Mouse (Mus musculus): ENCODE measurements at regions not wholly inside any gene's neighbourhood (a gene's known extent, or its start where the extent isn't known, plus 50 kb on each side); places are given as distances from the start of the nearest gene placed in this dataset.

GRCm38 (mm10) chr12:25771856-25772255 lies 643.2 kb downstream of the Rnf144a start:
- no peak for DNase-seq

- no peak for DNase-seq
Observed at GRCm38 (mm10) chr12:25768644-25769043, 646.4 kb downstream of the Rnf144a start.

GRCm38 (mm10) chr12:25763061-25763460 lies 652.0 kb downstream of the Rnf144a start:
- DNase-seq = no peak

DNA sequence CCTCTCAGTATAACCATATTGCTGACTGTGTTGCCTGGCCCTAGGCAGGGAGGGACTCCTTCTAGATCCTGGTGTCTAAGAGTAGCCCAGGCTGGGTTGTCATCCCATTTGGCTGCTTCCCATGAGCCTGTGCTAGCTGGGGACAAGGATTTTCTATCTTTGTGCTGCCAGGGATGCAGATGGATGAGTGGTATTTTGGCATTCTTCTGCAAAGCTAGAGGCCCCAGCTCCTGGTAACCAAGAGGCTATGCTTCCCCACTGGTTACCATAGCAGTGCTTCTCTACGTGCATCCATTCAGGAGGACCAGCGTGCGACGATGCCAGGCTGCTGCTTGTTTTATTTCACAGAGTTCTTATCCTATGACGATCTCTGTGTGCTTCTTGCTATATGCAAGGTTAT lies 658.0 kb downstream of the Rnf144a start:
- DNase-seq = no peak

- no peak for DNase-seq
Observed at GRCm38 (mm10) chr12:25733801-25734200, 636.9 kb upstream of the Id2 start.

GRCm38 (mm10) chr12:25725774-25726173 lies 628.8 kb upstream of the Id2 start:
- DNase-seq = no peak

DNA sequence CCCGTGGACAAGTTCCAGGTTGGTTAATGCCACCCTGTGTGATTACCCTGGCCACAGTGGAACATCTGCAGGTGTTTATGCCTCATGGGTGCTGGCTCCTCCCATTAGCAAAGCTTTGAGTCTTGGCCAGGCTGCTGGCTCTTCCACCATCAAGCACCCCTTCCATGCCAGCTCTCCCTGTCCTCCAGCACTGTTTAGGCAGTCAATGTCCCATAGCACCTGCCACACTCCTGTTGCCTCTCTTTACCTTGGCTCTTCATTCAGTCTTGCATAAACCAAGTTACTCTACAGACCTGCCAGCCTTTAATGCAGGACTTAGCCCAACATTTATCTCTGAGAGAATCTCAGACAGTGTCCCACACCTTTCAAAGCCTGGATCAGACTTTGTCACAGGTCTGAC lies 614.2 kb upstream of the Id2 start:
- DNase-seq = no peak

GRCm38 (mm10) chr12:25703023-25703400 lies 606.1 kb upstream of the Id2 start:
- DNase-seq = no peak

GRCm38 (mm10) chr12:25702176-25703022 lies 605.5 kb upstream of the Id2 start:
- DNase-seq = no peak

- DNase-seq = no peak
Observed at GRCm38 (mm10) chr12:25687063-25687462, 590.1 kb upstream of the Id2 start.

DNA sequence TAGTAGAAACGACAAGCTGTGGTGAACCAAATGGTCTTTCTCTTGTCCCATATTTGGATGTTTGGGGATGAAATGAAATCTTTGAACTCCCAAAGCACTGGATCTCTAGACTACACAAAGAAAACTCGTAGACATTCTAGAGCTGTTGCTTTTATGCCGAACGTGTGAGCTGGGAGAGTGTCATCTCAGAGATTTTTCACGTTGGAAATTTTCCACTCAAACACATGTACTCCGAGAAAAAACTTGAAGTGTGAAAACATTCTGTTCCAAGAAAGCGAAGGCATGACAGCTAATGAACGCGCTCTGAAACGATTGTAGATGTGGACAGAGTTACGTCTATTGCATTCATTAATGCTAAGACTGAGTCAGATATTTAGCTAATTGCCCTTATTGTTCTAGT lies 579.7 kb upstream of the Id2 start:
- no peak for DNase-seq

GRCm38 (mm10) chr12:25668336-25668735 lies 571.4 kb upstream of the Id2 start:
- DNase-seq = no peak

- no peak for DNase-seq
Observed at GRCm38 (mm10) chr12:25654456-25654855, 557.5 kb upstream of the Id2 start.

DNA sequence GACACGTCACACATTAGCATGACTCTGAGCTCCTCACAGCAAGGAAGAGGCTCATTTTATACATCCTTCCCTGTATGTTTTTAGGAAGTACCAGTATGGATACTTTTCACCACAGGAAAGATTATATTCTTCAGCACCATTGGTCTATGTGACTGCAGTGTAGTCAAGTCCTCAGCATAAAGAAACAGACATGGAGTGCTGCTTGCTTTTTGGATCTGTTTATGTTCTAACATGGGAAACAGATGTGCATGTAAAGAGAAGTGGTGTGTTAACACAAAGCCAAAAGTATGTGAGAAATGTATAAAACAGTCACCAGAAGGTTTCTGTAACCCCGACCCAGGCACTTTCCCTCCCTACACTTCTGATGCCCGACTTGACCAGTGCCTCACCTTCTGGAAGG lies 553.3 kb upstream of the Id2 start:
- no peak for DNase-seq

GRCm38 (mm10) chr12:25628081-25628480 lies 531.1 kb upstream of the Id2 start:
- DNase-seq = no peak

DNA sequence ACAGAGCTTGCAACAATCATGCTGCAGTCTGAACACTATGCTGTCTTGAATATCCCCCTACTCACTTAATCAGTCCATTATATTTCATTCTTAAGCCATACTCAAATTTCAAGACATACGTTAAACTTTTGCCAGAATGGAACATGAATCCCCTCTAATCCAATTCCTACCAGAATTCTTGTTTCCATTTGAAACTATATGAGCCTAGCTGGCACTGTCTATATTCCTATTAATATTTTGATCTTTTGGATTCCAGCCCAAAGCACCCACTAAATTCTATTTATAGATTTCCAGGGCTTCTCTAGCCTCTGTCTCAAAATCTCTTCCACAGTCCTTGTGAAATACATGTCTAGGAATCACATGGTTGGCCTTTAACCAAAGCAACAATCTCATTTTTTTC lies 528.9 kb upstream of the Id2 start:
- no peak for DNase-seq

- DNase-seq = no peak
Observed at GRCm38 (mm10) chr12:25623449-25623848, 526.5 kb upstream of the Id2 start.

- no peak for DNase-seq
Observed at GRCm38 (mm10) chr12:25621142-25621541, 524.2 kb upstream of the Id2 start.

- DNase-seq = no peak
Observed at GRCm38 (mm10) chr12:25617521-25617920, 520.6 kb upstream of the Id2 start.

- DNase-seq = no peak
Observed at GRCm38 (mm10) chr12:25615377-25615776, 518.4 kb upstream of the Id2 start.

GRCm38 (mm10) chr12:25613473-25613872 lies 516.5 kb upstream of the Id2 start:
- DNase-seq = no peak

GRCm38 (mm10) chr12:25609045-25609444 lies 512.1 kb upstream of the Id2 start:
- peak; percentile 67 for DNase-seq

- DNase-seq = no peak
Observed at GRCm38 (mm10) chr12:25605396-25605795, 508.5 kb upstream of the Id2 start.

GRCm38 (mm10) chr12:25590262-25590661 lies 493.3 kb upstream of the Id2 start:
- no peak for DNase-seq

DNA sequence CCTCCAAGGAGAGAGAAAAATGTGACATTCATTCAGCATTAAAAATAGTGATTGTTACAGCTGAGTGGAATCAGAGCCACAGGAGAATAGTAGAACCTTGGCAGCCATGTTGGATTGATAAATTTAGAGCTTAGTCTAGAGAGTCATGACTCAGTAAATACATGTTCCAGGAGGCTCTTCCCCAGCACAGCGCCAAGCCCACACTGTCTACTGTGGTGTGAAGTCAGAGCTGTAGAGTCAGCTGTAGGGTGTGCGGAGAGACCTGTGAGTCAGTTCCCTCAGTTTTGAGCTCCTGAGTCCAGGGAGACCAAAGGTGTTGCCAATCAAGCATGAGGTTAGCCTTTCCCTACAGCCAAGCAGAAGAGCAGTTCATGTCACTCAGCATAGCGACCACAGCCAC lies 488.8 kb upstream of the Id2 start:
- DNase-seq = no peak

All from gastrocnemius, postnatal 10 days (tissue).